Mouse (Mus musculus) small intestine, adult 2 months (tissue): Measurements from ENCODE around the gene Tsga10ip. TPM values are rescaled to one million over a fixed set of nuclear protein-coding genes. Genes with fewer than 3 reads are reported as not detected.

Experiments
- H3K27ac ChIP-seq: fragments of 200-500 bp; 2 replicates; pipeline ENCODE4 v1.5.1; 2012; ENCODE audit warnings: low read depth, low read length, control low read depth, inconsistent platforms; ENCODE audit not compliant: insufficient read depth
- H3K27me3 ChIP-seq: fragments of 200-500 bp; 2 replicates; pipeline ENCODE4 v1.6.1; 2012; ENCODE audit warnings: mild to moderate bottlenecking, moderate library complexity, low read length, inconsistent platforms; ENCODE audit not compliant: control insufficient read depth, insufficient read depth
- H3K36me3 ChIP-seq: fragments of 200-500 bp; 2 replicates; pipeline ENCODE4 v1.6.1; 2012; ENCODE audit warnings: mild to moderate bottlenecking, low read length, control low read depth, inconsistent platforms; ENCODE audit not compliant: control insufficient read depth, insufficient read depth
- H3K4me1 ChIP-seq: fragments of 200-500 bp; 2 replicates; pipeline ENCODE4 v1.6.1; 2012; ENCODE audit warnings: low read length, inconsistent platforms, mixed read lengths; ENCODE audit not compliant: control insufficient read depth, insufficient read depth, insufficient read length
- H3K4me3 ChIP-seq: fragments of 200-500 bp; 2 replicates; pipeline ENCODE4 v1.5.1; 2012; ENCODE audit warnings: low read depth, mild to moderate bottlenecking, control low read depth, inconsistent platforms, low read length, moderate library complexity
- CTCF ChIP-seq: fragments of 200-500 bp; IDR thresholded peaks from 2 replicates; pipeline ENCODE4 v1.5.1; 2012; ENCODE audit warnings: low read depth, mild to moderate bottlenecking, control low read depth, inconsistent platforms, low read length, moderate library complexity, mixed read lengths; ENCODE audit not compliant: insufficient replicate concordance, insufficient read length; ENCODE audit errors: extremely low read depth
- POLR2A ChIP-seq: fragments of 200-500 bp; IDR thresholded peaks from 2 replicates; pipeline ENCODE4 v1.6.1; 2012; ENCODE audit warnings: low read depth, mild to moderate bottlenecking, control low read depth, inconsistent platforms, low read length, moderate library complexity
- WGBS: fragments of 180-500 bp; shearing (Covaris S2); methylation state at CpG from one replicate; pipeline ENCODE4 v1.1.7; 2018; 5-methylcytosine and 5-hydroxymethylcytosine counted together
- polyA plus RNA-seq: library from polyadenylated mRNA; depleted of rRNA; stranded (reverse); fragments of >200 nt; gene quantifications from 2 replicates; pipeline ENCODE4 v1.2.3, GENCODE M21; 2012

Gene Tsga10ip
- polyA plus RNA-seq, 1 experiment: 1.4 TPM

GRCm38 (mm10) chr19:5422895-5423443 is 20.6 kb upstream of the Tsga10ip start:
- Histone ChIP-seq H3K36me3 (peaks cover 34% of the 10 kb centered on the region), H3K4me1 (peaks cover 17% of the 10 kb centered on the region), H3K27me3 (no peaks in the 10 kb centered on the region), H3K4me3 (no peak overlapping the region; the same call in 1 of the 2 replicates), H3K27ac (no peak overlapping the region)
- TF ChIP-seq CTCF (no peak), POLR2A (no peak)
- WGBS: 81% methylated on average over 9 of the region's 9 CpGs

GRCm38 (mm10) chr19:5422267-5422666 is 19.9 kb upstream of the Tsga10ip start:
- Histone ChIP-seq H3K27ac (no peak overlapping the region), H3K4me3 (no peak overlapping the region), H3K4me1 (peaks cover 17% of the 10 kb centered on the region), H3K36me3 (peaks cover 37% of the 10 kb centered on the region), H3K27me3 (no peaks in the 10 kb centered on the region)
- TF ChIP-seq CTCF (no peak), POLR2A (no peak)
- 86% methylated on average over 10 of the region's 10 CpGs for WGBS

DNA sequence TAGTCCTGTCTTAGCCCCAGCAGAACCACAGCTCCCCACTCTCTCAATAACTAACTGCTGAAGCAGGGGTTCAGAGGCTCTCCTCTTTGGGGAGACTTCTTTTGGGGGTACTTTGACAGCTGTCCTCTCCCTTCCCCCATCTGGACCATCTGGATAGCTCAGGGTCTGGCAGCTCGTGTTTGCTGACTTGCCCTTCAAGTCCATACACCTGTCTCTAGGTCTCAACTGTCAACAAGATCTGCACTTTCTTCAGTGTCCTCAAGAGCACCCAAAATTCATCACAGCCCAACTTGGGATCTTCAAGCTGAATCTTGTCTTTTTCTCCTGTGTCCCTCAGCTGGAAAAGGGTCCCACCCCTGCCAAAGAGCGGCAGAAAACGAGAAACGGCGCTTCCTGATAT is 19.5 kb upstream of the Tsga10ip start:
- Histone ChIP-seq H3K27ac (no peak overlapping the region), H3K4me3 (no peak overlapping the region), H3K27me3 (no peaks in the 10 kb centered on the region), H3K36me3 (peaks cover 36% of the 10 kb centered on the region), H3K4me1 (peaks cover 17% of the 10 kb centered on the region)
- TF ChIP-seq CTCF (no peak), POLR2A (no peak)
- 85% methylated on average over 5 of the region's 5 CpGs for WGBS

- Histone ChIP-seq H3K4me1 (peaks cover 6% of the 10 kb centered on the region), H3K4me3 (no peak overlapping the region), H3K27me3 (no peaks in the 10 kb centered on the region), H3K27ac (no peak overlapping the region), H3K36me3 (peaks cover 31% of the 10 kb centered on the region)
- WGBS: 85% methylated on average over 6 of the region's 6 CpGs
- TF ChIP-seq CTCF (no peak), POLR2A (no peak)
These were observed 18.3 kb upstream of the Tsga10ip start for GRCm38 (mm10) chr19:5420579-5420978.

- Histone ChIP-seq H3K4me1 (peaks cover 8% of the 10 kb centered on the region), H3K27ac (no peak overlapping the region), H3K4me3 (no peak overlapping the region), H3K27me3 (no peaks in the 10 kb centered on the region), H3K36me3 (peaks cover 31% of the 10 kb centered on the region)
- TF ChIP-seq CTCF (no peak), POLR2A (no peak)
- 88% methylated on average over 9 of the region's 9 CpGs for WGBS
These were observed 17.3 kb upstream of the Tsga10ip start for GRCm38 (mm10) chr19:5419630-5420029.

GRCm38 (mm10) chr19:5418750-5419466 is 16.6 kb upstream of the Tsga10ip start:
- 95% methylated on average over 8 of the region's 8 CpGs for WGBS
- no peak overlapping the region for H3K4me3 ChIP-seq
- no peak for TF ChIP-seq POLR2A
- TF ChIP-seq CTCF: no peak
- no peaks in the 10 kb centered on the region for H3K27me3 ChIP-seq
- H3K4me1 ChIP-seq: peaks cover 6% of the 10 kb centered on the region
- no peak overlapping the region for H3K27ac ChIP-seq
- peaks cover 31% of the 10 kb centered on the region for H3K36me3 ChIP-seq

GRCm38 (mm10) chr19:5414534-5414957 is 12.2 kb upstream of the Tsga10ip start:
- H3K4me1 ChIP-seq: peaks cover 2% of the 10 kb centered on the region; the same call in 1 of the 2 replicates
- no peak overlapping the region for H3K4me3 ChIP-seq
- 82% methylated on average over 2 of the region's 2 CpGs for WGBS
- no peaks in the 10 kb centered on the region for H3K27me3 ChIP-seq
- H3K27ac ChIP-seq: no peak overlapping the region
- TF ChIP-seq POLR2A: no peak
- no peak for TF ChIP-seq CTCF
- H3K36me3 ChIP-seq: peaks cover 10% of the 10 kb centered on the region
